Mouse (Mus musculus): ENCODE results near the gene Vipr1.

DNA sequence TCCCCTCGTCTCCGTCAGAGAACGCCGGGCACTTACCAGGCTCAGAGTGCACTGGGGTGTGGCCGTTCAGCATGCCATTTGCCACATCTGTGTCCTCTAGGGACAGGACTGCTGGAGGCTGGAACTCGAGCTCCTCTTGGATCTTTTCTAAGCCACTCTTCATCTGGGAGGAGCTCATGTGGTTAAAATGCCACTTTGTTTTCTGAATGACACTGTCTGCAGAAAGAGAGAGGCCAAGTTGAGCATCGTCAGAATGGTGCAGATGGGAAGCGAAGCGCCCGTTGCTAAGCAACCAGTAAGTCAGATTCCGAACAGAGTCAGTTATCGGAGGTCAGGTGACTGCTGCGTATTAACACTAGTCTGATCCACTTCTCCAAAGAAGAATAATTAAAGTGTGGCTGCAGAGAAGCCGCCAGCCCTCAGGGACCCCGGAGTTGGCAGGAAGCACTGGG is 47.7 kb downstream of the Vipr1 start:
- TF ChIP-seq ZC3H11A (IDR thresholded peaks at IDR 0.05; ENCODE audit: borderline replicate concordance, low read depth, low read length), result no peak
- no peak for TF ChIP-seq MAFK (IDR thresholded peaks at IDR 0.05; ENCODE audit: insufficient read depth, low read depth, low read length)
